20 mouse cellular contexts compared by ENCODE assay signal in the genomic region with DNA sequence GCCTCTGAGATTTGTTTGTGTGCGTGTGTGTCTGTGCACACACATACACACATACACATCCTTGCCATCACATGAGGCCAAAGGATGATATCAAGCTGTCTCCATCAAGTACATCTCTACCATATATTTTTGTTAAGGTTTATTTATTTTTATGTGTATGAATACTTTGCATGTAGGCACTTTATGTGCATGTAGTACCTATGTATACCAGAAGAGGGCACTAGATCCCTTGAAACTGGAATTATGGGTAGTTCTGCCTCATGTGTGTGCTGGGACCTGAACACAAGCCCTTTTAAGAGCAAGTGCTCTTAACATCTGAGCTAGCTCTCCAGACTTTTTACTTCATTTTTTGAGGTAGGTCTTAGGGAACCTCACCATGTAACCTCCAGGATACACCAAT. TPM values are rescaled to one million over a fixed set of nuclear protein-coding genes. Genes with fewer than 3 reads are reported as not detected.
DNase-seq lines count a peak whose midpoint lies in the region; ATAC-seq and TF ChIP-seq lines count a peak whose summit lies in the region.
"Had no signal": no experiment of that assay in that cellular context is flagged by ENCODE, and none has a peak within 500 bp of the region (broad histone marks: within the 10 kb centered on the region; RNA-seq: fewer than 3 reads in every experiment).

No protein-coding gene starts in this region.

- no peak overlapping the region for H3K4me2 ChIP-seq in liver, postnatal 0 days (ENCODE audit: low read depth, low read length)
- no peak overlapping the region for H3K4me2 ChIP-seq in liver, embryonic 11.5 days
- H3K4me2 ChIP-seq: forebrain, embryonic 13.5 days; hindbrain, embryonic 14.5 days; lung, embryonic 15.5 days had no signal

- DNase-seq in gastrocnemius, adult 2 months = no peak
- DNase-seq in gastrocnemius, postnatal 10 days = no peak
- DNase-seq in liver, postnatal 0 days = no peak
- no peak for DNase-seq in liver, embryonic 11.5 days (ENCODE audit: low spot score)
- no peak for DNase-seq in ES-E14 (ENCODE audit: low read depth, low spot score)
- peak; percentile 1 for DNase-seq in c-Kit-negative CD71-positive TER-119-positive erythroid progenitor cells, embryonic 14.5 days (ENCODE audit: low read depth, low spot score)
- no peak for DNase-seq in thymus, adult 18-20 months
- no peak for DNase-seq in adrenal gland, postnatal 10 days
- DNase-seq: adrenal gland, postnatal 36 days; cerebellum, postnatal 10 days; embryo, embryonic 11 days; heart, adult 18-20 months; heart, postnatal 14 days; kidney, adult 9 months had no signal

- no peak for ATAC-seq in liver, postnatal 0 days
- ATAC-seq in liver, embryonic 11.5 days (replicated peaks; ENCODE audit: low FRiP score) = no peak
- ATAC-seq: forebrain, embryonic 13.5 days had no signal

- H3K9me3 ChIP-seq in liver, postnatal 0 days (ENCODE audit: low read length) = no peaks in the 10 kb centered on the region
- H3K9me3 ChIP-seq in liver, embryonic 11.5 days (ENCODE audit: control insufficient read depth, low read length) = no peaks in the 10 kb centered on the region
- H3K9me3 ChIP-seq in ES-E14 (ENCODE audit: control insufficient read depth, insufficient read depth, low read depth, low read length) = 0 out of 2 replicates have a peak, but pooled peaks cover 1% of the 10 kb centered on the region
- H3K9me3 ChIP-seq: forebrain, embryonic 13.5 days; lung, embryonic 15.5 days had no signal

- H3K9ac ChIP-seq in liver, postnatal 0 days (replicated peaks) = no peak overlapping the region
- H3K9ac ChIP-seq in liver, embryonic 11.5 days (ENCODE audit: low read depth, low read length) = no peak overlapping the region
- no peak overlapping the region for H3K9ac ChIP-seq in ES-E14 (ENCODE audit: insufficient read depth, low read depth, low read length, poor library complexity, severe bottlenecking)
- H3K9ac ChIP-seq: forebrain, embryonic 13.5 days; hindbrain, embryonic 14.5 days; lung, embryonic 15.5 days had no signal

- H3K4me3 ChIP-seq in gastrocnemius, adult 2 months = no peak overlapping the region
- H3K4me3 ChIP-seq in liver, postnatal 0 days (ENCODE audit: low read depth, low read length) = no peak overlapping the region
- H3K4me3 ChIP-seq in liver, embryonic 11.5 days (ENCODE audit: low read depth, low read length) = no peak overlapping the region
- no peak overlapping the region for H3K4me3 ChIP-seq in ES-E14 (ENCODE audit: insufficient read depth in 1 of 2, low read depth in 1 of 2, low read length in 2 of 2, poor library complexity in 1 of 2, severe bottlenecking in 1 of 2)
- H3K4me3 ChIP-seq: forebrain, embryonic 13.5 days; lung, embryonic 15.5 days had no signal

- H3K27me3 ChIP-seq in liver, postnatal 0 days (ENCODE audit: insufficient read depth, low read length) = no peaks in the 10 kb centered on the region
- no peaks in the 10 kb centered on the region for H3K27me3 ChIP-seq in liver, embryonic 11.5 days (replicated peaks; ENCODE audit: control insufficient read depth, insufficient read depth, low read length)
- H3K27me3 ChIP-seq: forebrain, embryonic 13.5 days; lung, embryonic 15.5 days had no signal

- in situ Hi-C loops in ES-E14 (cut with MboI; ENCODE audit: low sequenced_read_pairs in 2 of 2, unreplicated experiment in 2 of 2) = no loop called here

- 86% methylated on average over 1 of the region's 1 CpGs for WGBS in liver, postnatal 0 days (ENCODE audit: insufficient replicate concordance)
- WGBS in liver, embryonic 11.5 days = 90% methylated on average over 1 of the region's 1 CpGs

- no peaks in the 10 kb centered on the region for H3K36me3 ChIP-seq in liver, postnatal 0 days (replicated peaks; ENCODE audit: insufficient read depth, low read length)
- H3K36me3 ChIP-seq in liver, embryonic 11.5 days (ENCODE audit: control insufficient read depth, insufficient read depth, low read length) = no peaks in the 10 kb centered on the region
- H3K36me3 ChIP-seq in ES-E14 (ENCODE audit: control insufficient read depth, insufficient read depth, low read length, poor library complexity, severe bottlenecking) = no peaks in the 10 kb centered on the region
- H3K36me3 ChIP-seq: lung, embryonic 15.5 days had no signal

- intact Hi-C loops in gastrocnemius, adult 2 months (cut with DNase I) = no loop called here

- no peaks in the 10 kb centered on the region for H3K4me1 ChIP-seq in liver, postnatal 0 days (ENCODE audit: insufficient read depth)
- H3K4me1 ChIP-seq in liver, embryonic 11.5 days (replicated peaks; ENCODE audit: control insufficient read depth, insufficient read depth, low read length) = no peaks in the 10 kb centered on the region
- H3K4me1 ChIP-seq in ES-E14 (ENCODE audit: control insufficient read depth in 2 of 2, insufficient read depth in 2 of 2, low read length in 2 of 2, poor library complexity in 1 of 2) = no peaks in the 10 kb centered on the region
- H3K4me1 ChIP-seq: lung, embryonic 15.5 days had no signal

- H3K27ac ChIP-seq in gastrocnemius, adult 2 months = no peak overlapping the region
- H3K27ac ChIP-seq in liver, postnatal 0 days (ENCODE audit: low read depth) = no peak overlapping the region
- no peak overlapping the region for H3K27ac ChIP-seq in liver, embryonic 11.5 days (ENCODE audit: low read depth, low read length)
- no peak overlapping the region for H3K27ac ChIP-seq in ES-E14 (ENCODE audit: insufficient read depth, low read depth, low read length, poor library complexity, severe bottlenecking)
- H3K27ac ChIP-seq: forebrain, embryonic 13.5 days; hindbrain, embryonic 14.5 days; lung, embryonic 15.5 days had no signal

- no peak for TF ChIP-seq EP300 in liver, postnatal 0 days (IDR thresholded peaks at IDR 0.05; ENCODE audit: low read depth)

- peak; percentile 45 for TF ChIP-seq CTCF in gastrocnemius, adult 2 months (IDR thresholded peaks at IDR 0.05)
- peak; percentile 49 for TF ChIP-seq CTCF in liver, postnatal 0 days (IDR thresholded peaks at IDR 0.05; ENCODE audit: low read depth)

TF ChIP-seq in ES-E14, 5 proteins besides CTCF, POLR2A, EP300 and RAD21:
- TF ChIP-seq MAFK (IDR thresholded peaks at IDR 0.05; ENCODE audit: insufficient read depth, low read depth, low read length) (no peak), HCFC1 (IDR thresholded peaks at IDR 0.05; ENCODE audit: borderline replicate concordance, insufficient read depth, low read length) (no peak), ZNF384 (IDR thresholded peaks at IDR 0.05; ENCODE audit: low read depth, low read length) (no peak), ZC3H11A (IDR thresholded peaks at IDR 0.05; ENCODE audit: borderline replicate concordance, low read depth, low read length) (0 out of 2 replicates have a peak, but pooled peaks have one; percentile 29), CHD2 (IDR thresholded peaks at IDR 0.05; ENCODE audit: low read depth, low read length) (no peak)

RNA-seq across cellular contexts. Expression of gene Fstl4, which starts 38.4 kb away (rescaled TPM):
- total RNA-seq in gastrocnemius, adult 2 months (2021) = not detected
- under 1 TPM; 0.05 to 0.20 TPM for total RNA-seq in gastrocnemius, postnatal 10 days (2021)
- polyA plus RNA-seq in liver, postnatal 0 days (2015; fragmentation: Nextera tagmentation; extraction: Ambion mirVana) = 0.04 TPM in 1 of 2 replicates, not detected in the other
- 0.49 and 0.73 TPM in 2 replicates for polyA plus RNA-seq in liver, embryonic 11.5 days (2014; fragmentation: Nextera tagmentation; extraction: Ambion mirVana)
- 0.09 and 0.11 TPM in 2 replicates for total RNA-seq in ES-E14 (2012; rRNA removed)
- total RNA-seq in adrenal gland, postnatal 10 days (2021) = under 1 TPM; 0.58 to 0.72 TPM
- total RNA-seq: gastrocnemius, adult 18-20 months; megakaryocyte-erythroid progenitor cell, adult 5-6 weeks had no signal
- polyA plus RNA-seq: C2C12 had no signal
